8 mouse cellular contexts compared by ENCODE assay signal in the genomic region with DNA sequence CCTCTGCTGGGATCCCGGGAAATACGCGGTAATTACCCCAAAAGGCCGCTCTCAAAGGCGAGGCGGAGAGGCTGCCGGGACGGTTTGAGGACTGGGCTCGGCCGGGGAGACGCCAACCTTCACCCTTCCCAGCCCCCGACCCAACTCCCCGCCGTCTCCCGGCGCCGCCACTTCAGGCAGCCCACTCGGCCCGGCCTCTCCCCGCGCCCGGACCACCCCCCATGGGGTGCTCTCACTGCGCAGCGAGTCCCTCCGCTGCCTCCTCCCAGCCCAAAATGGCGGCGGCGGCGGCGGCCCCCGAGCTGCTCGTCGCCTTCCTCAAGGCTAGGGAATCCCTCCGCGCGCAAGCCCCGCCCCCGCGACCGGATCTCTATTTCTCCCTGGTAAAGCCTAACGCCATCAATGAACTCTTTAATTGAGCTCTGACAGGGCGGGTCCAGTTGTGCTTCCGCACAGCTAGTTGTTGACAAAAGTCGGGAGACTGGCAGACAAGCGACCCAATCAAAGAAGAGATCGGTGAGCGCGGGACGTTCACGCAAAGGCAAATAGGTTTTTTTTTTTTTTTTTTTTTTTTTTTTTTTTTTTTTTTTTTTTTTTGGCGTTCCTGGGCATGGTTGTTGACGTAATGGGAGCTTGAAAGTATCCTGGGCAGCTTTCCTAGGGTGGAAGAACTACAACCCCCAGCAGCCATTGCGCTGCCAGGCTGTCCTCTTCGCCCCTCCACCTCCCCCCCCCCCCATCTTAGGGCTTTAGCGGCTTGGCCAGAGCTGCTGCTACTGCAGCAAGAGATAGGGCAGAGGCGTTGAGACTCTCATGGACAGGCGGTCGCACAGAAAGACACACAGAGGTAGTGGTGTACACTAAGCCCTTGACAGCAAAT. TPM values are rescaled to one million over a fixed set of nuclear protein-coding genes. Genes with fewer than 3 reads are reported as not detected.
DNase-seq lines count a peak whose midpoint lies in the region; ATAC-seq and TF ChIP-seq lines count a peak whose summit lies in the region.

No protein-coding gene starts in this region.

- H3K4me1 ChIP-seq in embryonic facial prominence, embryonic 13.5 days: peaks cover 42% of the 10 kb centered on the region
- peaks cover 12% of the 10 kb centered on the region for H3K4me1 ChIP-seq in kidney, adult 2 months (ENCODE audit: control insufficient read depth, insufficient read depth, low read length)
- peaks cover 28% of the 10 kb centered on the region for H3K4me1 ChIP-seq in limb, embryonic 12.5 days (replicated peaks)
- peaks cover 38% of the 10 kb centered on the region for H3K4me1 ChIP-seq in midbrain, embryonic 15.5 days
- peaks cover 4% of the 10 kb centered on the region for H3K4me1 ChIP-seq in spleen, adult 2 months (ENCODE audit: control insufficient read depth, insufficient read depth, insufficient read length)

- ATAC-seq in embryonic facial prominence, embryonic 13.5 days (ENCODE audit: insufficient number of reproducible peaks, insufficient read depth, low FRiP score, low TSS enrichment, low read depth): peak; percentile 88
- ATAC-seq in limb, embryonic 12.5 days (ENCODE audit: insufficient number of reproducible peaks, insufficient read depth, low FRiP score, low TSS enrichment, low read depth): peak; percentile 90
- ATAC-seq in midbrain, embryonic 15.5 days (replicated peaks): peak; percentile 95

- DNase-seq in 3134 (ENCODE audit: extremely low read depth, insufficient read length, low spot score): peak; percentile 99
- peak; percentile 100 for DNase-seq in adrenal gland, postnatal 36 days
- peak; percentile 100 for DNase-seq in heart, adult 18-20 months
- DNase-seq in kidney, adult 2 months: peak; percentile 100
- DNase-seq in spleen, adult 2 months (ENCODE audit: low read depth in 1 of 2, low spot score in 2 of 2): peak; percentile 100

- TF ChIP-seq CTCF in kidney, adult 2 months (conservative IDR thresholded peaks at IDR 0.05; ENCODE audit: insufficient read depth, insufficient read length, low read depth, low read length): no peak
- TF ChIP-seq CTCF in spleen, adult 2 months (IDR thresholded peaks at IDR 0.05; ENCODE audit: extremely low read depth, insufficient read depth, insufficient read length, insufficient replicate concordance): no peak

- H3K27ac ChIP-seq in embryonic facial prominence, embryonic 13.5 days: peak overlapping the region; percentile 99
- peak overlapping the region; percentile 97 for H3K27ac ChIP-seq in kidney, adult 2 months (ENCODE audit: insufficient read depth, low read depth, low read length)
- H3K27ac ChIP-seq in limb, embryonic 12.5 days: peak overlapping the region; percentile 99
- H3K27ac ChIP-seq in midbrain, embryonic 15.5 days: peak overlapping the region; percentile 98
- H3K27ac ChIP-seq in spleen, adult 2 months (ENCODE audit: insufficient read depth, low read length): peak overlapping the region; percentile 98

- peak; percentile 36 for TF ChIP-seq POLR2A in kidney, adult 2 months (IDR thresholded peaks at IDR 0.05; ENCODE audit: low read depth, low read length)
- peak; percentile 56 for TF ChIP-seq POLR2A in spleen, adult 2 months (IDR thresholded peaks at IDR 0.05; ENCODE audit: low read depth, low read length)

- H3K9me3 ChIP-seq in embryonic facial prominence, embryonic 13.5 days: no peaks in the 10 kb centered on the region
- no peaks in the 10 kb centered on the region for H3K9me3 ChIP-seq in limb, embryonic 12.5 days
- H3K9me3 ChIP-seq in midbrain, embryonic 15.5 days: no peaks in the 10 kb centered on the region

- H3K27me3 ChIP-seq in embryonic facial prominence, embryonic 13.5 days: no peaks in the 10 kb centered on the region
- H3K27me3 ChIP-seq in kidney, adult 2 months (replicated peaks; ENCODE audit: control insufficient read depth, insufficient read depth, low read length): no peaks in the 10 kb centered on the region
- H3K27me3 ChIP-seq in limb, embryonic 12.5 days: no peaks in the 10 kb centered on the region
- no peaks in the 10 kb centered on the region for H3K27me3 ChIP-seq in midbrain, embryonic 15.5 days (replicated peaks)
- H3K27me3 ChIP-seq in spleen, adult 2 months (ENCODE audit: control insufficient read depth, insufficient read depth, low read length): no peaks in the 10 kb centered on the region

- under 1% methylated on average over 58 of the region's 58 CpGs for WGBS in embryonic facial prominence, embryonic 13.5 days
- WGBS in kidney, adult 2 months: under 1% methylated on average over 56 of the region's 58 CpGs
- under 1% methylated on average over 55 of the region's 58 CpGs for WGBS in limb, embryonic 12.5 days
- under 1% methylated on average over 58 of the region's 58 CpGs for WGBS in midbrain, embryonic 15.5 days
- WGBS in spleen, adult 2 months: 1% methylated on average over 58 of the region's 58 CpGs

- H3K4me3 ChIP-seq in embryonic facial prominence, embryonic 13.5 days: peak overlapping the region; percentile 88
- H3K4me3 ChIP-seq in kidney, adult 2 months (ENCODE audit: insufficient read depth, low read depth, low read length): peak overlapping the region; percentile 96
- peak overlapping the region; percentile 91 for H3K4me3 ChIP-seq in limb, embryonic 12.5 days (replicated peaks)
- H3K4me3 ChIP-seq in midbrain, embryonic 15.5 days: peak overlapping the region; percentile 90
- peak overlapping the region; percentile 97 for H3K4me3 ChIP-seq in spleen, adult 2 months (ENCODE audit: extremely low read depth, insufficient read depth, insufficient read length)

- H3K36me3 ChIP-seq in embryonic facial prominence, embryonic 13.5 days: no peaks in the 10 kb centered on the region; the same call in 1 of the 2 replicates
- H3K36me3 ChIP-seq in kidney, adult 2 months (ENCODE audit: control insufficient read depth, insufficient read depth, low read length): no peaks in the 10 kb centered on the region
- H3K36me3 ChIP-seq in limb, embryonic 12.5 days: peaks cover 7% of the 10 kb centered on the region; the same call in 1 of the 2 replicates
- no peaks in the 10 kb centered on the region for H3K36me3 ChIP-seq in midbrain, embryonic 15.5 days (replicated peaks)
- no peaks in the 10 kb centered on the region for H3K36me3 ChIP-seq in spleen, adult 2 months (ENCODE audit: control insufficient read depth, insufficient read depth, low read length)

- H3K9ac ChIP-seq in embryonic facial prominence, embryonic 13.5 days: peak overlapping the region; percentile 100
- peak overlapping the region; percentile 99 for H3K9ac ChIP-seq in limb, embryonic 12.5 days (replicated peaks)
- H3K9ac ChIP-seq in midbrain, embryonic 15.5 days: peak overlapping the region; percentile 99

- peak overlapping the region; percentile 69 for H3K4me2 ChIP-seq in embryonic facial prominence, embryonic 13.5 days
- H3K4me2 ChIP-seq in limb, embryonic 12.5 days: peak overlapping the region; percentile 65
- H3K4me2 ChIP-seq in midbrain, embryonic 15.5 days: peak overlapping the region; percentile 64

RNA-seq across cellular contexts. Expression of gene Hexim2, which starts 0.6 kb away (rescaled TPM):
- total RNA-seq in adrenal gland, postnatal 36 days (2021): 1 to 10 TPM; 3.5 to 5.9 TPM
- polyA plus RNA-seq in embryonic facial prominence, embryonic 13.5 days (2015; fragmentation: Nextera tagmentation; extraction: Ambion mirVana): 15.0 and 16.2 TPM in 2 replicates
- 1 to 10 TPM; 1.6 to 1.7 TPM for total RNA-seq in heart, adult 18-20 months (2021)
- 3.8 and 4.0 TPM in 2 replicates for polyA plus RNA-seq in kidney, adult 2 months (2012; rRNA removed)
- polyA plus RNA-seq in limb, embryonic 12.5 days (2016; fragmentation: Nextera tagmentation; extraction: Ambion mirVana): 12.8 and 13.2 TPM in 2 replicates
- 27.2 and 33.4 TPM in 2 replicates for polyA plus RNA-seq in midbrain, embryonic 15.5 days (2015; fragmentation: Nextera tagmentation; extraction: Ambion mirVana)
- polyA plus RNA-seq in spleen, adult 2 months (2012; rRNA removed): 2.3 and 3.0 TPM in 2 replicates

RNA-seq across cellular contexts. Expression of gene Hexim1, which starts 16.8 kb away (rescaled TPM):
- 10 to 100 TPM; 68.8 to 72.2 TPM for total RNA-seq in adrenal gland, postnatal 36 days (2021)
- polyA plus RNA-seq in embryonic facial prominence, embryonic 13.5 days (2015; fragmentation: Nextera tagmentation; extraction: Ambion mirVana): 5.2 and 6.9 TPM in 2 replicates
- total RNA-seq in heart, adult 18-20 months (2021): 10 to 100 TPM; 20.0 to 21.5 TPM
- 24.9 and 26.4 TPM in 2 replicates for polyA plus RNA-seq in kidney, adult 2 months (2012; rRNA removed)
- polyA plus RNA-seq in limb, embryonic 12.5 days (2016; fragmentation: Nextera tagmentation; extraction: Ambion mirVana): 3.9 and 4.0 TPM in 2 replicates
- polyA plus RNA-seq in midbrain, embryonic 15.5 days (2015; fragmentation: Nextera tagmentation; extraction: Ambion mirVana): 3.1 and 3.7 TPM in 2 replicates
- polyA plus RNA-seq in spleen, adult 2 months (2012; rRNA removed): 10.3 and 11.2 TPM in 2 replicates

RNA-seq across cellular contexts. Expression of gene Acbd4, which starts 31.3 kb away (rescaled TPM):
- total RNA-seq in adrenal gland, postnatal 36 days (2021): 100 to 1,000 TPM; 118 to 127 TPM
- 16.6 and 17.4 TPM in 2 replicates for polyA plus RNA-seq in embryonic facial prominence, embryonic 13.5 days (2015; fragmentation: Nextera tagmentation; extraction: Ambion mirVana)
- total RNA-seq in heart, adult 18-20 months (2021): 10 to 100 TPM; 28.6 to 41.4 TPM
- polyA plus RNA-seq in kidney, adult 2 months (2012; rRNA removed): 119 and 130 TPM in 2 replicates
- 8.1 and 11.9 TPM in 2 replicates for polyA plus RNA-seq in limb, embryonic 12.5 days (2016; fragmentation: Nextera tagmentation; extraction: Ambion mirVana)
- polyA plus RNA-seq in midbrain, embryonic 15.5 days (2015; fragmentation: Nextera tagmentation; extraction: Ambion mirVana): 9.7 and 11.1 TPM in 2 replicates
- 17.9 and 22.5 TPM in 2 replicates for polyA plus RNA-seq in spleen, adult 2 months (2012; rRNA removed)

RNA-seq across cellular contexts. Expression of gene Plcd3, which starts 31.4 kb away (rescaled TPM):
- total RNA-seq in adrenal gland, postnatal 36 days (2021): 10 to 100 TPM; 10.1 to 11.1 TPM
- 5.3 and 7.2 TPM in 2 replicates for polyA plus RNA-seq in embryonic facial prominence, embryonic 13.5 days (2015; fragmentation: Nextera tagmentation; extraction: Ambion mirVana)
- 10 to 100 TPM; 11.0 to 14.5 TPM for total RNA-seq in heart, adult 18-20 months (2021)
- polyA plus RNA-seq in kidney, adult 2 months (2012; rRNA removed): 14.9 and 18.1 TPM in 2 replicates
- polyA plus RNA-seq in limb, embryonic 12.5 days (2016; fragmentation: Nextera tagmentation; extraction: Ambion mirVana): 2.9 and 3.6 TPM in 2 replicates
- 3.0 and 3.8 TPM in 2 replicates for polyA plus RNA-seq in midbrain, embryonic 15.5 days (2015; fragmentation: Nextera tagmentation; extraction: Ambion mirVana)
- polyA plus RNA-seq in spleen, adult 2 months (2012; rRNA removed): 4.7 TPM in 2 replicates

RNA-seq across cellular contexts. Expression of gene Fmnl1, which starts 38.1 kb away (rescaled TPM):
- total RNA-seq in adrenal gland, postnatal 36 days (2021): 10 to 100 TPM; 16.4 to 17.3 TPM
- polyA plus RNA-seq in embryonic facial prominence, embryonic 13.5 days (2015; fragmentation: Nextera tagmentation; extraction: Ambion mirVana): 1.7 and 2.4 TPM in 2 replicates
- total RNA-seq in heart, adult 18-20 months (2021): 10 to 100 TPM; 18.1 to 20.2 TPM
- 32.7 and 35.5 TPM in 2 replicates for polyA plus RNA-seq in kidney, adult 2 months (2012; rRNA removed)
- polyA plus RNA-seq in limb, embryonic 12.5 days (2016; fragmentation: Nextera tagmentation; extraction: Ambion mirVana): 0.78 and 1.4 TPM in 2 replicates
- 7.0 and 7.5 TPM in 2 replicates for polyA plus RNA-seq in midbrain, embryonic 15.5 days (2015; fragmentation: Nextera tagmentation; extraction: Ambion mirVana)
- polyA plus RNA-seq in spleen, adult 2 months (2012; rRNA removed): 137 and 147 TPM in 2 replicates

Comparison
In these comparisons a context has a peak if more than half of its experiments do, and no peak if none do; other contexts are left out.
1. Peak in every context shown above with its lines: DNase-seq, ATAC-seq, H3K4me3 ChIP-seq and H3K27ac ChIP-seq.